Mouse (Mus musculus) embryonic facial prominence, embryonic 12.5 days (tissue): Measurements from ENCODE around the gene Sipa1l3. TPM values are rescaled to one million over a fixed set of nuclear protein-coding genes. Genes with fewer than 3 reads are reported as not detected.

Experiments used
- ATAC-seq: fragments of 200-750 bp; cut with Nextera tagmentation; 2 replicates; pipeline ENCODE4 v1.8.0; 2017; ENCODE audit not compliant: insufficient number of reproducible peaks, insufficient read depth, low FRiP score, low TSS enrichment
- H3K27ac ChIP-seq: fragments of 300-500 bp; sonication (generic); 2 replicates; pipeline ENCODE4 v1.5.1; 2016; ENCODE audit warnings: mild to moderate bottlenecking
- H3K27me3 ChIP-seq: fragments of 300-500 bp; sonication (generic); 2 replicates; pipeline ENCODE4 v1.6.1; 2016; ENCODE audit warnings: mild to moderate bottlenecking, moderate library complexity
- H3K36me3 ChIP-seq: fragments of 300-500 bp; sonication (generic); 2 replicates; pipeline ENCODE4 v1.6.1; 2016; ENCODE audit warnings: mild to moderate bottlenecking
- H3K4me1 ChIP-seq: fragments of 300-500 bp; sonication (generic); 2 replicates; pipeline ENCODE4 v1.6.1; 2016
- H3K4me2 ChIP-seq: fragments of 300-500 bp; sonication (generic); replicated peaks from 2 replicates; pipeline ENCODE4 v1.6.1; 2016; ENCODE audit warnings: mild to moderate bottlenecking, moderate library complexity
- H3K4me3 ChIP-seq: fragments of 300-500 bp; sonication (generic); 2 replicates; pipeline ENCODE4 v1.5.1; 2016; ENCODE audit warnings: mild to moderate bottlenecking
- H3K9ac ChIP-seq: fragments of 300-500 bp; sonication (generic); 2 replicates; pipeline ENCODE4 v1.6.1; 2016; ENCODE audit warnings: mild to moderate bottlenecking, moderate library complexity
- H3K9me3 ChIP-seq: fragments of 300-500 bp; sonication (generic); 2 replicates; pipeline ENCODE4 v1.6.1; 2016; ENCODE audit warnings: mild to moderate bottlenecking, moderate library complexity
- WGBS: fragments of 180-500 bp; shearing (Covaris S2); methylation state at CpG from one replicate; pipeline ENCODE4 v1.1.7; 2016; 5-methylcytosine and 5-hydroxymethylcytosine counted together
- polyA plus RNA-seq: library from polyadenylated mRNA; unstranded; fragments of >200 nt; fragmentation: Nextera tagmentation; extraction: Ambion mirVana; gene quantifications from 2 replicates; pipeline ENCODE4 v1.2.1, GENCODE M21; 2016

Sipa1l3 gene
- 13.8 and 16.3 TPM in 2 replicates for polyA plus RNA-seq

GRCm38 (mm10) chr7:29518421-29519210, at the start of gene Sipa1l3:
Sipa1l3 (minus strand) TSS chr7:29518641.
- WGBS, result under 1% methylated on average over 88 of the region's 88 CpGs
- peak; percentile 98 for ATAC-seq
- H3K4me3 ChIP-seq, result peak within 1 kb of the TSS; percentile 85
- H3K9me3 ChIP-seq, result no peaks in the 10 kb centered on the region
- H3K4me1 ChIP-seq, result peaks cover 21% of the 10 kb centered on the region; the same call in 1 of the 2 replicates
- no peaks in the 10 kb centered on the region for H3K27me3 ChIP-seq
- peak within 1 kb of the TSS; percentile 84 for H3K9ac ChIP-seq
- H3K4me2 ChIP-seq, result peak within 1 kb of the TSS; percentile 72
- H3K36me3 ChIP-seq, result no peaks in the 10 kb centered on the region
- peak within 1 kb of the TSS; percentile 85 for H3K27ac ChIP-seq

DNA sequence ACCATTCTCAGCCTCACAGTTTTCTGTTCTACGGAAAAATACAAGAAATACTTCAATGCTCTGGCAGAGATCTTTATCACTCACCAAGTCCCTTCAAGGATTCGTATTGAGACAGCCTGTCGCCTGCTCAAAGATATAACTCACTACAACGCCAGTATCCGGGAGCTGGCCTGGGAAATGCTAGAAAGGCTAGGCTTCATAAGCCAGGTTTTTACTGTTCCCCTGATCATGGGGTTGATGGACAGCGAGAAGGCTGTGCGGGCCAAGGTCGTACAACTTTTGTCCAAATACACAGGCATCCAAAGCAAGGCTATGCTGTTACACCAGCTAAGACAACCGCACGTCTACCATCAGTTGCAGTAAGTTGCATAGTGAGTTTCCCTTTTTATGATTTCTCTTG, 44.6 kb upstream of the Sipa1l3 start:
- no peak overlapping the region for H3K27ac ChIP-seq
- H3K9me3 ChIP-seq, result no peaks in the 10 kb centered on the region
- 89% methylated on average over 10 of the region's 10 CpGs for WGBS
- no peaks in the 10 kb centered on the region for H3K36me3 ChIP-seq
- no peak overlapping the region for H3K4me2 ChIP-seq
- no peak overlapping the region for H3K9ac ChIP-seq
- no peaks in the 10 kb centered on the region for H3K27me3 ChIP-seq
- no peaks in the 10 kb centered on the region for H3K4me1 ChIP-seq
- no peak for ATAC-seq
- no peak overlapping the region for H3K4me3 ChIP-seq

- Histone ChIP-seq H3K27ac (no peak overlapping the region), H3K36me3 (no peaks in the 10 kb centered on the region), H3K9me3 (no peaks in the 10 kb centered on the region), H3K4me1 (no peaks in the 10 kb centered on the region), H3K4me3 (no peak overlapping the region), H3K27me3 (no peaks in the 10 kb centered on the region), H3K9ac (no peak overlapping the region), H3K4me2 (no peak overlapping the region)
- WGBS, result 73% methylated on average over 9 of the region's 9 CpGs
- no peak for ATAC-seq
Observed at GRCm38 (mm10) chr7:29561046-29561445, 42.6 kb upstream of the Sipa1l3 start.

GRCm38 (mm10) chr7:29559290-29559689, 40.8 kb upstream of the Sipa1l3 start:
- no peak for ATAC-seq
- H3K9me3 ChIP-seq, result no peaks in the 10 kb centered on the region
- H3K4me2 ChIP-seq, result no peak overlapping the region
- no peaks in the 10 kb centered on the region for H3K36me3 ChIP-seq
- H3K4me3 ChIP-seq, result no peak overlapping the region
- WGBS, result 74% methylated on average over 4 of the region's 4 CpGs
- no peaks in the 10 kb centered on the region for H3K4me1 ChIP-seq
- H3K27me3 ChIP-seq, result no peaks in the 10 kb centered on the region
- no peak overlapping the region for H3K27ac ChIP-seq
- H3K9ac ChIP-seq, result no peak overlapping the region

DNA sequence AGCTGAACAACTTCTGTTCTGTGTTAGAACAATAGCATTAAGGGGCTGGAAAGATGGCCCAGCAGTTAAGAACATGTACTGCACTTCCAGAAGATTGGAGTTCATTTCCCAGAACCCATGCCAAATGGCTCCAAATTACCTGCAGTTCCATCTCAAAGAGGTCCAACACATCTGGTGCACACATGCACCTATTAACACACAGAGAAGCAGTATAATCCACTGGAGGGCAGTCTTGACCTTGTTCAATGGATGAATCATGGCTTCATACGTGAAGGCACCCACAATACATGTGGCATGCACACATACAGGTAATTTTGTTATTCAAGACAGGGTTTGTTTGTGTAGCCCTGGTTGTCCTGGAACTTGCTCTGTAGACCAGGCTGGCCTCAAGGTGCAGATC, 40.3 kb upstream of the Sipa1l3 start:
- Histone ChIP-seq H3K27me3 (no peaks in the 10 kb centered on the region), H3K36me3 (no peaks in the 10 kb centered on the region), H3K9ac (no peak overlapping the region), H3K4me1 (no peaks in the 10 kb centered on the region), H3K27ac (no peak overlapping the region), H3K4me3 (no peak overlapping the region), H3K4me2 (no peak overlapping the region), H3K9me3 (no peaks in the 10 kb centered on the region)
- no peak for ATAC-seq
- WGBS, result 59% methylated on average over 1 of the region's 1 CpGs

GRCm38 (mm10) chr7:29556283-29556682, 37.8 kb upstream of the Sipa1l3 start:
- no peak for ATAC-seq
- Histone ChIP-seq H3K9me3 (no peaks in the 10 kb centered on the region), H3K27ac (no peak overlapping the region), H3K36me3 (no peaks in the 10 kb centered on the region), H3K4me3 (no peak overlapping the region), H3K27me3 (no peaks in the 10 kb centered on the region), H3K9ac (no peak overlapping the region), H3K4me1 (no peaks in the 10 kb centered on the region), H3K4me2 (no peak overlapping the region)
- 81% methylated on average over 4 of the region's 4 CpGs for WGBS

- Histone ChIP-seq H3K4me1 (no peaks in the 10 kb centered on the region), H3K27me3 (no peaks in the 10 kb centered on the region), H3K36me3 (no peaks in the 10 kb centered on the region), H3K4me3 (no peak overlapping the region), H3K4me2 (no peak overlapping the region), H3K9me3 (no peaks in the 10 kb centered on the region), H3K9ac (no peak overlapping the region), H3K27ac (no peak overlapping the region)
- ATAC-seq, result no peak
- WGBS, result 73% methylated on average over 5 of the region's 5 CpGs
Observed at GRCm38 (mm10) chr7:29555521-29555920, 37.1 kb upstream of the Sipa1l3 start.

- ATAC-seq, result no peak
Observed at GRCm38 (mm10) chr7:29555051-29555450, 36.6 kb upstream of the Sipa1l3 start.

DNA sequence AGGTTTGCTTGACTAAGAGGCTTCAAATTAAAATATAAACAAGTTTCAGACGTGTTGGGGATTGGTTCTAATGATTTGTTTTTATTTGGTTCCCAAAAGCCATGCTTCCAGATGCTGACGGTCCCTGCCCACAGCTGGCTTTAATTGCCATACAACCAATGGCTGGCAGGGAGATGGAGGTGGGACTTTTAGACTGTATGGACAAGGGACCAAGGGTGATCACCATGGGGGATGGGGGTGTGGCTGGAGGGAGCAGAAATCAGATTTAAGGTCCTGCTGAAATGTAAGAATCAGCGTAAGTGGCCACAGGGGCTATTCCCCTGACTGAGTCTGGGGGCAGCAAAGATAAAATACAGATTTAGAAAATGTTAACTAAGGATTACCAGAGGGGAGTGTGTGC, 32.2 kb upstream of the Sipa1l3 start:
- Histone ChIP-seq H3K27me3 (no peaks in the 10 kb centered on the region), H3K9ac (no peak overlapping the region), H3K4me2 (no peak overlapping the region), H3K4me3 (no peak overlapping the region), H3K27ac (no peak overlapping the region), H3K4me1 (no peaks in the 10 kb centered on the region), H3K36me3 (no peaks in the 10 kb centered on the region), H3K9me3 (no peaks in the 10 kb centered on the region)
- ATAC-seq, result no peak
- 34% methylated on average over 3 of the region's 3 CpGs for WGBS

More at GRCm38 (mm10) chr7:29555051-29555450, 36.6 kb upstream of the Sipa1l3 start:
- Histone ChIP-seq H3K9me3 (no peaks in the 10 kb centered on the region), H3K4me1 (no peaks in the 10 kb centered on the region), H3K9ac (no peak overlapping the region), H3K27me3 (no peaks in the 10 kb centered on the region), H3K4me2 (no peak overlapping the region), H3K4me3 (no peak overlapping the region), H3K36me3 (no peaks in the 10 kb centered on the region), H3K27ac (no peak overlapping the region)
- WGBS, result 88% methylated on average over 13 of the region's 13 CpGs

DNA sequence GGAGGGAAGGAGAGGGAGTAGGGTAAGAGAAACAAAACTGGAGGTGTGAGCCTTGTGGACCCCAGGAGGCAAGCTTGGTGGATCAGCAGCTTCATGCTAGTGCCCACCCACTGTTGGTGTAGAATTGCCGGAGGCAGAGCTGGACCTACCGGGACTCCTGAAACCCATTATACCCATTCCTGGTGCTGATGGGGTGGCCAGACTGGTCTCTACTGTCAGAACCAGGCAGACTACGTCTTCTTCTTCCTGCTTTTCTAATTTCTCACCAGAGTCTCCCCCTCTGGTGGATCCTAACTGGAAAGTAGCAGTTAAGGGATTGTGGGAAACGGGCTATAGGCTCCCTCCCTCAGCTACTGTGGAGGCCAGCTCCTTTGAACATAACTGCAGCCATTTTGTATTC, 23.2 kb upstream of the Sipa1l3 start:
- no peak for ATAC-seq
- 0 out of 2 replicates have a peak, but pooled peaks cover 4% of the 10 kb centered on the region for H3K9me3 ChIP-seq
- no peak overlapping the region for H3K9ac ChIP-seq
- H3K27me3 ChIP-seq, result no peaks in the 10 kb centered on the region
- H3K4me2 ChIP-seq, result no peak overlapping the region
- no peaks in the 10 kb centered on the region for H3K4me1 ChIP-seq
- WGBS, result 83% methylated on average over 4 of the region's 4 CpGs
- no peak overlapping the region for H3K27ac ChIP-seq
- no peaks in the 10 kb centered on the region for H3K36me3 ChIP-seq
- no peak overlapping the region for H3K4me3 ChIP-seq

DNA sequence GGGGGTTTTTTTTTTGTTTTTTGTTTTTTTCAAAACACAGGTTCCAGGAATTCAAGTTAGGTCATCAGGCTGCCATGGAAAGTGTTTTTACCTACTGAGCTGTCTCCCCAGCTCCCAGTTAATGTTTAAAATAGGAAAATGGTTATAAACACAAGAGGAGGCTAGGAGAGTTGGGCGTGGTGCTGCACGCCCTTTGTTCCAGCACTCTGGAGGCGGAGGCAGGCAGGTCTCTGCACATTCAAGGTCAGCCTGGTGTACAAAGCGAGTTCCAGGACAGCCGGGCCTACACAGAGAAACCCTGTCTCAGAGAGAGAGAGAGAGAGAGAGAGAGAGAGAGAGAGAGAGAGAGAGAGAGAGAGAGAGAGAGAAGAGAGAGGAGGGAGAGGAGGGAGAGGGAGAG, 22.7 kb upstream of the Sipa1l3 start:
- no peak overlapping the region for H3K4me3 ChIP-seq
- 81% methylated on average over 5 of the region's 5 CpGs for WGBS
- no peak overlapping the region for H3K4me2 ChIP-seq
- H3K36me3 ChIP-seq, result no peaks in the 10 kb centered on the region
- no peaks in the 10 kb centered on the region for H3K4me1 ChIP-seq
- 0 out of 2 replicates have a peak, but pooled peaks cover 4% of the 10 kb centered on the region for H3K9me3 ChIP-seq
- H3K27ac ChIP-seq, result no peak overlapping the region
- ATAC-seq, result no peak
- H3K9ac ChIP-seq, result no peak overlapping the region
- H3K27me3 ChIP-seq, result no peaks in the 10 kb centered on the region

DNA sequence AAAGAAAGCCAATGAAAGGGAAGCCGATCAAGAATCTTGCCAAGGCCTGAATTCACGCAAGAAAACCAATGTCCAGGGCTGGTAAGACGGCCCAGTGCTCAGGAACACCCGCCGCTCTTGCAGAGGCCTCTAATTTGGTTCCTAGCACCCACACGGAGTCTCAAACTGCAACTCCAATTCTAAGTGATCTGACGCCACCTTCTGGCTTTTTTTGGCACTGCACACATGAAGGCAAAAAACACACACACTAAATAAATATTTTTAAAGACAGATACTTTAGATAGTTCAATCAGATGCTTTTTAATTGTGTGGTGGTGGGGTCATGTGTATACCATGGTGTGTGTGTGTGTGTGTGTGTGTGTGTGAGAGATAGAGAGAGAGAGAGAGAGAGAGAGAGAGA, 22.2 kb upstream of the Sipa1l3 start:
- ATAC-seq, result no peak
- WGBS, result 84% methylated on average over 7 of the region's 7 CpGs
- H3K4me1 ChIP-seq, result no peaks in the 10 kb centered on the region
- no peak overlapping the region for H3K4me3 ChIP-seq
- H3K36me3 ChIP-seq, result no peaks in the 10 kb centered on the region
- 0 out of 2 replicates have a peak, but pooled peaks cover 4% of the 10 kb centered on the region for H3K9me3 ChIP-seq
- H3K4me2 ChIP-seq, result no peak overlapping the region
- H3K27ac ChIP-seq, result no peak overlapping the region
- no peaks in the 10 kb centered on the region for H3K27me3 ChIP-seq
- no peak overlapping the region for H3K9ac ChIP-seq
